Mouse (Mus musculus) layer of hippocampus, postnatal 25 days (tissue): ENCODE results near the gene Gm9999. TPM values are rescaled to one million over a fixed set of nuclear protein-coding genes. Genes with fewer than 3 reads are reported as not detected.
A peak's percentile ranks its signal among the peaks of the same experiment; 100 is the strongest.
"Not testable (repeated sequence)": the region's sequence is repeated elsewhere in the genome, so short reads cannot be mapped to it uniquely, and the experiment has no call there.

Experiments used
- DNase-seq, 2 experiments: peaks; one replicate each; pipeline ENCODE4 v3.0.0; 2022; ENCODE audit warnings: mixed read lengths in 2 of 2, low spot score in 1 of 2; ENCODE audit errors: extremely low spot score in 1 of 2
- total RNA-seq, 2 experiments: library from RNA; stranded (reverse); gene quantifications; 2 replicates each; pipeline ENCODE4 v1.2.3; 2021

The Gm9999 gene
- not detected for total RNA-seq

- DNase-seq: no peak
Observed at GRCm38 (mm10) chr7:46983280-46983679, at the start of gene Gm9999. Gene Gm9999, plus strand, starts transcription at chr7:46983580.

GRCm38 (mm10) chr7:46934788-46935187 lies 48.6 kb upstream of the Gm9999 start:
- no peak for DNase-seq

- DNase-seq: no peak
Observed at GRCm38 (mm10) chr7:46935847-46936246, 47.5 kb upstream of the Gm9999 start.

GRCm38 (mm10) chr7:46957831-46958691 lies 25.3 kb upstream of the Gm9999 start, which contains the start of gene Uevld:
Gene Uevld, minus strand, starts transcription at chr7:46958527.
- DNase-seq: peak; percentile 84 to 93

GRCm38 (mm10) chr7:46958853-46959252 lies 24.5 kb upstream of the Gm9999 start:
- DNase-seq: peak in 1 of 2 experiments; percentile 17

- DNase-seq: no peak
Observed at GRCm38 (mm10) chr7:46960991-46961390, 22.4 kb upstream of the Gm9999 start.

GRCm38 (mm10) chr7:46962132-46962531 lies 21.2 kb upstream of the Gm9999 start:
- DNase-seq: no peak

GRCm38 (mm10) chr7:46962806-46963618 lies 20.4 kb upstream of the Gm9999 start:
- DNase-seq: peak; percentile 32 to 64

- DNase-seq: no peak
Observed at GRCm38 (mm10) chr7:46964070-46964469, 19.3 kb upstream of the Gm9999 start.

- DNase-seq: no peak
Observed at GRCm38 (mm10) chr7:46969898-46970297, 13.5 kb upstream of the Gm9999 start.

- no peak for DNase-seq
Observed at GRCm38 (mm10) chr7:46974648-46975047, 8.7 kb upstream of the Gm9999 start.

GRCm38 (mm10) chr7:46975456-46975855 lies 7.9 kb upstream of the Gm9999 start:
- DNase-seq: no peak

GRCm38 (mm10) chr7:46985718-46986505 lies 2.5 kb downstream of the Gm9999 start:
- DNase-seq: no peak

GRCm38 (mm10) chr7:46986646-46987045 lies 3.3 kb downstream of the Gm9999 start:
- no peak for DNase-seq

- DNase-seq: no peak
Observed at GRCm38 (mm10) chr7:46987073-46987472, 3.7 kb downstream of the Gm9999 start.

- not testable (repeated sequence) for DNase-seq
Observed at GRCm38 (mm10) chr7:46989387-46989786, 6.0 kb downstream of the Gm9999 start.

- no peak for DNase-seq
Observed at GRCm38 (mm10) chr7:46993079-46993478, 9.7 kb downstream of the Gm9999 start.

- no peak for DNase-seq
Observed at GRCm38 (mm10) chr7:46995558-46995957, 12.2 kb downstream of the Gm9999 start.

- no peak for DNase-seq
Observed at GRCm38 (mm10) chr7:46997008-46997407, 13.6 kb downstream of the Gm9999 start.

GRCm38 (mm10) chr7:46997644-46998395 lies 14.4 kb downstream of the Gm9999 start:
- no peak for DNase-seq
